Mouse (Mus musculus) stomach, embryonic 16.5 days (tissue): ENCODE data around the gene Gm9507. TPM values are rescaled to one million over a fixed set of nuclear protein-coding genes. Genes with fewer than 3 reads are reported as not detected.
A peak's percentile ranks its signal among the peaks of the same experiment; 100 is the strongest.
"Not testable (repeated sequence)": the region's sequence is repeated elsewhere in the genome, so short reads cannot be mapped to it uniquely, and the experiment has no call there.

ENCODE experiments used
- ATAC-seq: fragments of 200-750 bp; cut with Nextera tagmentation; 2 replicates; pipeline ENCODE4 v1.8.0; 2017; ENCODE audit warnings: moderate number of reproducible peaks, moderate TSS enrichment; ENCODE audit not compliant: insufficient read depth, low FRiP score
- H3K27ac ChIP-seq: fragments of 300-500 bp; sonication (generic); 2 replicates; pipeline ENCODE4 v1.5.1; 2014; ENCODE audit warnings: low read length
- H3K27me3 ChIP-seq: fragments of 300-500 bp; sonication (generic); 2 replicates; pipeline ENCODE4 v1.6.1; 2014; ENCODE audit warnings: low read length, control low read depth, mixed read lengths; ENCODE audit not compliant: control insufficient read depth, insufficient read depth
- H3K36me3 ChIP-seq: fragments of 300-500 bp; sonication (generic); 2 replicates; pipeline ENCODE4 v1.6.1; 2014; ENCODE audit warnings: low read length; ENCODE audit not compliant: control insufficient read depth, insufficient read depth
- H3K4me1 ChIP-seq: fragments of 300-500 bp; sonication (generic); 2 replicates; pipeline ENCODE4 v1.6.1; 2014; ENCODE audit warnings: low read length, control low read depth, mixed read lengths; ENCODE audit not compliant: control insufficient read depth, insufficient read depth
- H3K4me2 ChIP-seq: fragments of 300-500 bp; sonication (generic); 2 replicates; pipeline ENCODE4 v1.6.1; 2014; ENCODE audit warnings: low read depth, low read length, mixed read lengths
- H3K4me3 ChIP-seq: fragments of 300-500 bp; sonication (generic); replicated peaks from 2 replicates; pipeline ENCODE4 v1.5.1; 2014; ENCODE audit warnings: mild to moderate bottlenecking, low read length
- H3K9ac ChIP-seq: fragments of 300-500 bp; sonication (generic); 2 replicates; pipeline ENCODE4 v1.6.1; 2014; ENCODE audit warnings: low read length
- H3K9me3 ChIP-seq: fragments of 300-500 bp; sonication (generic); replicated peaks from 2 replicates; pipeline ENCODE4 v1.6.1; 2016; ENCODE audit warnings: low read length, control low read depth; ENCODE audit not compliant: control insufficient read depth
- WGBS: fragments of 180-500 bp; shearing (Covaris S2); extraction: QIAGEN DNeasy Blood & Tissue Kit; methylation state at CpG from one replicate; pipeline ENCODE4 v1.1.7; 2014; 5-methylcytosine and 5-hydroxymethylcytosine counted together
- polyA plus RNA-seq: library from polyadenylated mRNA; unstranded; fragments of >200 nt; fragmentation: Nextera tagmentation; extraction: Ambion mirVana; gene quantifications from 2 replicates; pipeline ENCODE4 v1.2.1, GENCODE M21; 2015

Gm9507 gene
- polyA plus RNA-seq, 1 experiment from 2014 or later, result not detected

DNA sequence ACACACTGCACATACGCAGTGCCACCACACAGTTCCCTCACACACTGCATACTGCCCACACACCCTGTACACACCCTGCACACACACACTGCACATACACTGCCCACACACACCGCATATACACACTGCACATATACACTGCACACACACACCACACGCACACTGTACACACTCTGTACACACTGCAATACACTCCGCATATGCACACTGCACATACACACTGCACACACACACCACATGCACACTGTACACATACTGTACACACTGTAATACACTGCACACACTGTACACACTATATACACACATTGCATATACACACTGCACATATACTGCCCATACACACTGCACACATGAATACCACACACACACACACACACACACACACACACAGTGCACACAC, 6.9 kb upstream of the Gm9507 start:
- H3K9ac ChIP-seq, result no peak overlapping the region
- peak; percentile 44 for ATAC-seq
- H3K36me3 ChIP-seq, result no peaks in the 10 kb centered on the region
- H3K4me2 ChIP-seq, result no peak overlapping the region
- H3K27ac ChIP-seq, result no peak overlapping the region
- no peaks in the 10 kb centered on the region for H3K9me3 ChIP-seq
- no peaks in the 10 kb centered on the region for H3K4me1 ChIP-seq
- 93% methylated on average over 4 of the region's 4 CpGs for WGBS
- no peak overlapping the region for H3K4me3 ChIP-seq
- no peaks in the 10 kb centered on the region for H3K27me3 ChIP-seq

DNA sequence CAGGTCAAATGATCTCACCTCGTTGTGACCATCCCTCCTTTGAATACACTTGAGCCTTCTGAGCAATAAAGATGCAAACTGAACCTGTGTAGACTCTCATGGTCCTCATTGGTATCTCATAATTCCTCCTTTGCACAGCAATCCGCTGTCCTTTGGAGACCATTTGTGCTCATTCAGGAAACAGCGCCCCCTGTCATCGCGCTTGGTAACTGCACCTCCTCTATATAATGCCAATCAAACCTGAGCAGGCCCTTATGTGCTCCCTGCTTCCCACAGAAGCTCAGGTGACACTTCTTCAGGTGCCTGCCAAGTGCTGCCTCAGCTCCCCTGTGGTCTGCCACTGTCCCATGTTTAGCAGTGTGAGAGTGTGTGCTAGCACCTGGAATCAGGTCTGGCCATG, 3.9 kb upstream of the Gm9507 start:
- Histone ChIP-seq H3K9ac (no peak overlapping the region), H3K27me3 (no peaks in the 10 kb centered on the region), H3K4me1 (no peaks in the 10 kb centered on the region), H3K36me3 (no peaks in the 10 kb centered on the region), H3K27ac (no peak overlapping the region), H3K4me3 (no peak overlapping the region), H3K4me2 (no peak overlapping the region), H3K9me3 (no peaks in the 10 kb centered on the region)
- 27% methylated on average over 5 of the region's 5 CpGs for WGBS
- no peak for ATAC-seq

DNA sequence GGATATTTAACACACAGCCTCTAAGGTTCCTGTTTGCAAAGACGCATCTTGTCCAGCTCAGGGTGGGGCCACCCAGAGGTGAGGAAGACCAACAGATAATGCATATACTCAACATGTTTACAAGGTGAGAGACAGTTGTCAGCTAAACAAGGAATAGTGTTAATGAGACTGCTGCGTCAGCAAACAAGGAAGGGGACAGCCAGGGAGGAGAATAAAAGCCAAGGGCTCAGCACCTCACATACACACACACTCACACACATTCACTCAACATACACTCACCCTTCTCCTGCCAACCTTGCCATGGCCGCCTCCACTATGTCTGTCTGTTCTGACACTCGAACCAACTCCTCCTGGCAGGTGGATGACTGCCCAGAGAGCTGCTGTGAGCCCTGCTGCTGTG, 2.7 kb upstream of the Gm9507 start, which contains the start of gene Gm2696:
Gene Gm2696, plus strand, starts transcription at position 301 of the 400 bp plus-strand sequence.
- no peak for ATAC-seq
- no peak within 1 kb of the TSS for H3K27ac ChIP-seq
- H3K9me3 ChIP-seq, result no peaks in the 10 kb centered on the region
- H3K9ac ChIP-seq, result no peak within 1 kb of the TSS
- H3K4me3 ChIP-seq, result no peak within 1 kb of the TSS
- no peak within 1 kb of the TSS for H3K4me2 ChIP-seq
- no peaks in the 10 kb centered on the region for H3K4me1 ChIP-seq
- no peaks in the 10 kb centered on the region for H3K27me3 ChIP-seq
- no peaks in the 10 kb centered on the region for H3K36me3 ChIP-seq
- 32% methylated on average over 4 of the region's 4 CpGs for WGBS

DNA sequence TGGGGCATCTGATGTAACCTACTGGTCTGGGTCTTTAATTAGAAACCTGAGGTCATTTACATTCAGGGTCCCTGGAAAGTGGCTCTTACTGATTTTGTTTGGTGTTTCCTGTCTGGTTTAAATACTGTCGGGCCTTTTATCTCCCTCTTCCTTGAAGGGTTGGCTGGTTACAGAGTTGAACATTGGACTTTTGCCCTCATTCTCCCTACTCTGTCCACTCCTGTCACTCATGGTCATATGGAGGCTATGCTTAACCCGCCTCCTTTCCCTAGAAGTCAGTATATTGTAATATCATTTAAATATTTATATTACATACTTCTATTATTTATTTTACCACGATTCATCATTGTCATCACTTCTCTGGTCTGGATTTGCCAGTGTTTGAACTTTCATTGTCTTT, 7.5 kb downstream of the Gm9507 start:
- Histone ChIP-seq H3K4me3 (no peak overlapping the region), H3K9ac (no peak overlapping the region), H3K4me2 (no peak overlapping the region), H3K4me1 (no peaks in the 10 kb centered on the region), H3K27me3 (no peaks in the 10 kb centered on the region), H3K9me3 (no peaks in the 10 kb centered on the region), H3K36me3 (no peaks in the 10 kb centered on the region), H3K27ac (no peak overlapping the region)
- ATAC-seq, result no peak
- 42% methylated on average over 3 of the region's 3 CpGs for WGBS

DNA sequence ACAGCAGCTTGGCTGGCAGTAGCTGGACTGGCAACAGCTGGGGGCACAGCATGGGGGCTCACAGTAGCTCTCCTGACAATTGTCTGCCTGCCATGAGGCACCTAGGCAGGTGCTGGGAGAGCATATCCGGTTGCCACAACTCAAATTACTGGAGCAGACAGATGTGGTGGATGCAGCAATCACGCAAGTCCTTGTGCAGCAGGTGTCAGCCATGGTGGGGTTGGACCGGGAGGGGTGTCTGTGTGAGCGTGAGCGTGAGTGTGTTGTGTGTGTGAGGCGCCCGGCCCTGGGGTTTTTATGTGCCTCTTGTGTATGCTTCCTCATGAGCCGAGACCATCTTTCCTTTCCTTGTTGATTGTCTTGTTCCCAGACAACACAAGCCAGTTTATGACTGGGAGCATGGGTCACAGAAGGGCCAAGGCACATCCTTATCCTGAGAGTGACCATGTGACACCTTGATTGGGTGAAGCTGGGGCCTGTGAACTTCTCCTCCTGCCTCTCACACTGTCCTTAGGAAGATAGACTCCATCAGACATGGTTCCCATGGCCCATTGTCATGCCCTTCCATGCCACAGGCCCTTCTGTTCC, 12.6 kb downstream of the Gm9507 start, which contains the start of gene Gm19668:
Gene Gm19668, minus strand, starts transcription at position 213 of the 588 bp plus-strand sequence.
- no peak for ATAC-seq
- 62% methylated on average over 8 of the region's 8 CpGs for WGBS

DNA sequence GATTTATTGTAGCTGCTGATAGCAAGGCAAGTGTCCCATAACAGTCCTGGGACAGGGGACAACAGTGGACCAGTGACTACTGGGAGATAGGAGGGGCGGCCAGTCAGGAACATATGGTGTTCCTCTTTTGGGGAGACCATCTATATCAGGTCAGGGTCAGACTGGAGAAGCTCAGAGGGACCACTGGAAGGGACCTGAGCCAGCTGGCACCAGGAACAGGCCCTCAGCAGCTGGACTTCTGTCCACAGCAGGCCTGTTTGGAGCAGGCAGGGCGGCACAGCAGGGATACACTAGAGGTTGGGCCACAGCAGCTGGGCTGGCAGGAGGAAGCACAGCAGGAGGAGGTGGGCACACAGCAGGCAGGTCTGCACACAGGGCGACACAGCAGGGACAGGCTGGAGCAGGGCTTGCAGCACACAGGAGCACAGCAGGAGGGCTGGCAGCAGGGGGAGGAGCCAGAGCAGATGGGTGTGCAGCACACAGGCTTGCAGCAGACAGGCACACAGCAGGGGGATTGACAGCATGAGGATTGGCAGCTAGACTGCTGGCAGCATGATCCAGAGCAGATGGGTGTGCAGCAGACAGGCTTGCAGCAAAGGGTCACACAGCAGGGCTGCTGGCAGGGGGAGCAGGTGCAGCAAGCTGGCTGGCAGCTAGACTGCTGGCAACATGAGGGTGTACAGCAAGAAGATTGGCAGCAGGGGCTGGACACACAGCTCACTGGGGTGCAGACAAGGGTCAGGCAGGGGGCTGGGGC, 13.3 kb downstream of the Gm9507 start:
- not testable (repeated sequence) for H3K27ac ChIP-seq, H3K4me2 ChIP-seq, H3K4me3 ChIP-seq, H3K36me3 ChIP-seq, H3K27me3 ChIP-seq, ATAC-seq, H3K9me3 ChIP-seq, H3K4me1 ChIP-seq, H3K9ac ChIP-seq
- WGBS, result 38% methylated on average over 3 of the region's 3 CpGs

More for the DNA sequence above, 12.6 kb downstream of the Gm9507 start, which contains the start of gene Gm19668:
- H3K4me1 ChIP-seq, result no peaks in the 10 kb centered on the region
- no peaks in the 10 kb centered on the region for H3K36me3 ChIP-seq
- no peaks in the 10 kb centered on the region for H3K9me3 ChIP-seq
- no peak within 1 kb of the TSS for H3K27ac ChIP-seq
- no peak within 1 kb of the TSS for H3K9ac ChIP-seq
- H3K27me3 ChIP-seq, result no peaks in the 10 kb centered on the region
- H3K4me3 ChIP-seq, result no peak within 1 kb of the TSS
- H3K4me2 ChIP-seq, result no peak within 1 kb of the TSS

DNA sequence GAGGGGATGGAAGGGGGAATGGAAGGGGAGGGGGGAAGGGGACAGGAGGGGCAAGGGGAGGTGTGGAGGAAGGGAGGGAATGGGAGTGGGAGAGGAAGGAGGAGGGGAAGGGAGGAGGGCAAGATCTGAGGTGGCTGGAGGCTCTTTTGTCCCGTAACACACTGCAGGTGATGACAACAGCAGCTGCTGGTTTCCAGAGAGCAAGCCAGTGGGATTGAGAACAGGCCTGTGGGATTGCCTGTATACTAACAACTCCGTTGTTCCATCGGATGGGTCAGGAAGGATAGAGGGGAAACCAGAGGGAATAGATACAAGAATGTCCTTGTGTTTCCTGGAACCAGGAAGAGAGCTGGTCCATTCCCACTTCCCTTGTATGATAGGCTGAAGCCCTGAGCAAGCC, 14.0 kb downstream of the Gm9507 start:
- Histone ChIP-seq H3K27ac (no peak overlapping the region), H3K4me1 (no peaks in the 10 kb centered on the region), H3K36me3 (no peaks in the 10 kb centered on the region), H3K4me2 (no peak overlapping the region), H3K9me3 (no peaks in the 10 kb centered on the region), H3K9ac (no peak overlapping the region), H3K27me3 (no peaks in the 10 kb centered on the region), H3K4me3 (no peak overlapping the region)
- 15% methylated on average over 3 of the region's 3 CpGs for WGBS
- no peak for ATAC-seq

DNA sequence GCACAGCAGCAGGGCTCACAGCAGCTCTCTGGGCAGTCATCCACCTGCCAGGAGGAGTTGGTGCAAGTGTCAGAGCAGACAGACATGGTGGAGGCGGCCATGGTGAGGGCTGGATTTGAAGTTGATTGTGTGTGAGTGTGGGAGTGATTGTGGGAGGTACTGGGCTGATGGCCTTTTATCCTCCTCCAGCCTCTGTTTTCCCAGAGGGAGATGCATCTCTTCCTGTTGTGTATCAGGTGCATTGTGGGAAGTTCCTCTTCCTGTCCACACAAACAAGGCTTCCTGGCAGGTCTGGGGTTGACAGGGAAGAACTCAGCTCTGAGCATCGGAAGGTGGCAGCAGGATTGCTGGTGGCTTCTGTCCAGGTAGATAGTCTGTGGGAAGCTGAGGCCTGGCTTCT, 16.7 kb downstream of the Gm9507 start, which contains the start of gene Gm9639:
Gene Gm9639, minus strand, starts transcription at position 101 of the 400 bp plus-strand sequence.
- Histone ChIP-seq H3K9me3 (no peaks in the 10 kb centered on the region), H3K27ac (no peak within 1 kb of the TSS), H3K4me2 (no peak within 1 kb of the TSS), H3K36me3 (no peaks in the 10 kb centered on the region), H3K9ac (no peak within 1 kb of the TSS), H3K4me3 (no peak within 1 kb of the TSS), H3K27me3 (no peaks in the 10 kb centered on the region), H3K4me1 (no peaks in the 10 kb centered on the region)
- 66% methylated on average over 2 of the region's 2 CpGs for WGBS
- ATAC-seq, result no peak

DNA sequence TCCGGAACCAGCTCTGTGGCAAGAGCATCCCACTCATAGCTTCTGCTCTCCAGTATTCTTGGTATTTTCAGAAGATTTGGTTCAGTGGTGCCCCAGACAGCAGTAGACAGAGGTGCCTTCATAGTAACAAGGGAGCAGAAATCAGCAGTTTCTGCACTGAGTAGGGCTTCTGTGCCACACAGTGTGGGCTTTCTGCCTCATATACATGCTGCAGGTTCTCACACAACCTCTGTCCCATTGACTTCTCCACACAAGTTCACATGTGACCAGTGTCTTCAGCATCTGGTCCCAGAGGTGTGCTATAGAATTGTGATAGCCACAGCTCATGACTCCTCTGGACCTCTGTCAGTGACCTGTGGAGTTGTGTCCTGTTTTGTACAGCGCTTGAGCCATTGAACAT, 23.0 kb downstream of the Gm9507 start:
- H3K36me3 ChIP-seq, result no peaks in the 10 kb centered on the region
- no peak overlapping the region for H3K9ac ChIP-seq
- no peaks in the 10 kb centered on the region for H3K4me1 ChIP-seq
- no peak overlapping the region for H3K27ac ChIP-seq
- no peak overlapping the region for H3K4me3 ChIP-seq
- no peak overlapping the region for H3K4me2 ChIP-seq
- no peak for ATAC-seq
- no peaks in the 10 kb centered on the region for H3K27me3 ChIP-seq
- H3K9me3 ChIP-seq, result no peaks in the 10 kb centered on the region
- WGBS, result 71% methylated on average over 2 of the region's 2 CpGs
